Mouse (Mus musculus) CH12.LX (cell line): ENCODE measurements around the gene Nup88. TPM values are rescaled to one million over a fixed set of nuclear protein-coding genes. Genes with fewer than 3 reads are reported as not detected.

Source experiments
- DNase-seq: peaks from one replicate; pipeline ENCODE4 v3.0.0-alpha.2; 2013; ENCODE audit errors: extremely low read depth
- H3K27ac ChIP-seq: 2 replicates; pipeline ENCODE4 v1.5.1; 2012; ENCODE audit warnings: low read depth, mild to moderate bottlenecking, control low read depth, moderate library complexity; ENCODE audit not compliant: insufficient read depth
- H3K27me3 ChIP-seq: replicated peaks from 2 replicates; pipeline ENCODE3; 2012; ENCODE audit warnings: inconsistent platforms
- H3K36me3 ChIP-seq, 2 experiments: replicated peaks in 1 of 2; 2 replicates each; pipeline versions ENCODE3 to v1.6.1; 2012; ENCODE audit warnings: inconsistent platforms in 1 of 2, low read length in 1 of 2, mild to moderate bottlenecking in 1 of 2, mixed read lengths in 1 of 2, moderate library complexity in 1 of 2; ENCODE audit not compliant: control insufficient read depth in 1 of 2, insufficient read depth in 1 of 2
- H3K4me1 ChIP-seq, 2 experiments: 2 replicates each; pipeline ENCODE4 v1.6.1; 2012; ENCODE audit warnings: inconsistent platforms in 1 of 2, moderate library complexity in 1 of 2; ENCODE audit not compliant: insufficient read depth in 2 of 2, control insufficient read depth in 1 of 2
- H3K4me2 ChIP-seq: 2 replicates; pipeline ENCODE4 v1.6.1; 2012; ENCODE audit warnings: low read depth, mild to moderate bottlenecking, control low read depth; ENCODE audit not compliant: poor library complexity, insufficient read depth, severe bottlenecking
- H3K4me3 ChIP-seq, 3 experiments: fragments of 150-350 bp in 1 of 3; sonication (generic) in 1 of 3; replicated peaks in 1 of 3; 2 replicates each; pipeline versions ENCODE3 to v1.5.1; 2011 to 2012; ENCODE audit warnings: low read depth in 2 of 3, low read length in 2 of 3, mild to moderate bottlenecking in 2 of 3, moderate library complexity in 2 of 3, control low read depth in 1 of 3, improper control_type of control experiment in 1 of 3, inconsistent platforms in 1 of 3, mixed read lengths in 1 of 3; ENCODE audit not compliant: poor library complexity in 1 of 3
- H3K79me2 ChIP-seq: replicated peaks from 2 replicates; pipeline ENCODE4 v1.6.1; 2012; ENCODE audit warnings: mild to moderate bottlenecking, moderate library complexity; ENCODE audit not compliant: control insufficient read depth, poor library complexity, insufficient read depth, severe bottlenecking; ENCODE audit errors: extremely low read depth
- H3K9ac ChIP-seq: 2 replicates; pipeline ENCODE4 v1.6.1; 2012; ENCODE audit warnings: low read depth, mild to moderate bottlenecking, control low read depth, moderate library complexity; ENCODE audit not compliant: insufficient read depth
- H3K9me3 ChIP-seq: replicated peaks from 2 replicates; pipeline ENCODE3; 2012; ENCODE audit warnings: low read length, inconsistent platforms, mixed read lengths
- CHD1 ChIP-seq: IDR thresholded peaks from 2 replicates; pipeline ENCODE4 v1.6.1; 2012; ENCODE audit warnings: low read depth, low read length, improper control_type of control experiment, inconsistent platforms
- ELF1 ChIP-seq: IDR thresholded peaks from 2 replicates; pipeline ENCODE4 v1.6.1; 2014; ENCODE audit warnings: low read depth, mild to moderate bottlenecking, inconsistent platforms, low read length, improper control_type of control experiment
- ETS1 ChIP-seq: conservative IDR thresholded peaks from 2 replicates; pipeline ENCODE4 v1.6.1; 2012; ENCODE audit warnings: low read depth, mild to moderate bottlenecking, inconsistent platforms, low read length, improper control_type of control experiment, moderate library complexity
- JUND ChIP-seq: conservative IDR thresholded peaks from 2 replicates; pipeline ENCODE4 v1.6.1; 2011; ENCODE audit warnings: low read depth, low read length, improper control_type of control experiment
- MAFK ChIP-seq: IDR thresholded peaks from 2 replicates; pipeline ENCODE4 v1.6.1; 2011; ENCODE audit warnings: low read length, improper control_type of control experiment; ENCODE audit not compliant: insufficient replicate concordance
- MAZ ChIP-seq: IDR thresholded peaks from 2 replicates; pipeline ENCODE4 v1.6.1; 2012; ENCODE audit warnings: low read depth, mild to moderate bottlenecking, inconsistent platforms, low read length, improper control_type of control experiment, moderate library complexity
- MYC ChIP-seq: IDR thresholded peaks from 2 replicates; pipeline ENCODE4 v1.6.1; 2011; ENCODE audit warnings: low read depth, mild to moderate bottlenecking, improper control_type of control experiment, low read length
- NELFE ChIP-seq: IDR thresholded peaks from 2 replicates; pipeline ENCODE4 v1.6.1; 2011; ENCODE audit warnings: low read depth, low read length, improper control_type of control experiment
- PAX5 ChIP-seq: IDR thresholded peaks from 2 replicates; pipeline ENCODE4 v1.6.1; 2012; ENCODE audit warnings: low read length, inconsistent platforms, mixed read lengths
- POLR2A ChIP-seq: IDR thresholded peaks from 2 replicates; pipeline ENCODE4 v1.6.1; 2011; ENCODE audit warnings: low read depth, mild to moderate bottlenecking, improper control_type of control experiment, low read length
- POLR2AphosphoS2 ChIP-seq: IDR thresholded peaks from 2 replicates; pipeline ENCODE4 v1.6.1; 2011; ENCODE audit warnings: low read depth, low read length, improper control_type of control experiment
- RCOR1 ChIP-seq: conservative IDR thresholded peaks from 2 replicates; pipeline ENCODE4 v1.6.1; 2012; ENCODE audit warnings: low read depth, mild to moderate bottlenecking, inconsistent platforms, low read length, improper control_type of control experiment
- ZKSCAN1 ChIP-seq: IDR thresholded peaks from 2 replicates; pipeline ENCODE4 v1.6.1; 2012; ENCODE audit warnings: low read depth, inconsistent platforms, low read length, improper control_type of control experiment, borderline replicate concordance
- ZNF384 ChIP-seq: IDR thresholded peaks from 2 replicates; pipeline ENCODE4 v1.6.1; 2012; ENCODE audit warnings: low read depth, low read length, improper control_type of control experiment, inconsistent platforms
- dilution Hi-C: fragments of 300-500 bp; cut with MboI; formaldehyde crosslinking; loops from 2 replicates; pipeline ENCODE4 v1.14.3; 2020; ENCODE audit warnings: low sequenced_read_pairs; ENCODE audit not compliant: extremely low pct_unique_long_range_greater_than_20kb, extremely low pct_ligation_motif_present
- in situ Hi-C: fragments of 300-500 bp; cut with MboI; formaldehyde crosslinking; loops from 3 replicates; pipeline ENCODE4 v1.14.3; 2019; ENCODE audit warnings: low sequenced_read_pairs, low pct_ligation_motif_present, low pct_unique_long_range_greater_than_20kb, mixed read lengths
- polyA plus RNA-seq: library from polyadenylated mRNA; unstranded; fragments of >175 nt; gene quantifications from 2 replicates; pipeline ENCODE4 v1.2.1, GENCODE M21; 2012; ENCODE audit warnings: low read depth; ENCODE audit not compliant: insufficient read length
- total RNA-seq, 2 experiments: library from RNA; depleted of rRNA; stranded (reverse); fragments of 300-350 nt in 1 of 2; fragments of >200 nt in 1 of 2; gene quantifications; 2 replicates each; pipeline ENCODE4 v1.2.3; 2012 to 2014

Gene Nup88
- total and polyA plus RNA-seq, 3 experiments, result 125 to 208 (median 193) TPM

DNA sequence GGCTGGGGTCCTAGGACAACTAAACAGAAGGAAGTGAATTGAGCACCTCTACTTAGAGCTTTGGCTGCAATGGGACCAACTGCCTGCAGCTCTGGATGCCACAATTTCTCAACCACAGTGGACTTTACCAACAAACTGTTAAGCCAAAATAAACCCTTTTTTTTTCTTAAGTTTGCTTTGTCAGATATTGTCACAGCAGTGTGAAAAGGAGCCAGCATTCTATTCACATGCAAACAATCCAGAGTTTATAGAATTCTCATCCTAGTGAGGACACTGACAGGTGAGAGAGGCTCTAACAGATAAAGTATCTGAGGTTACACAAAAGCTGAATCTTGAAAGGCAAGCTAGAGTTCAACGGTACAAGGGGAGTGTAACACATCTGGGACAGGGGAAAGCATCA, 47.3 kb upstream of the Nup88 start:
- Histone ChIP-seq H3K9ac (peak overlapping the region; percentile 13; the same call in 1 of the 2 replicates), H3K27ac (no peak overlapping the region), H3K4me2 (0 out of 2 replicates have a peak overlapping the region, but pooled peaks have one; percentile 44), H3K27me3 (no peaks in the 10 kb centered on the region), H3K4me1 (peaks cover 8 to 47% of the 10 kb centered on the region in 2 experiments), H3K36me3 (peaks cover 17 to 60% of the 10 kb centered on the region in 2 experiments), H3K4me3 (no peak overlapping the region), H3K79me2 (peaks cover 64% of the 10 kb centered on the region), H3K9me3 (no peaks in the 10 kb centered on the region)
- in situ Hi-C loops, result no loop called here
- DNase-seq, result no peak
- dilution Hi-C loops, result no loop called here
- TF ChIP-seq MYC, result no peak
- TF ChIP-seq JUND, result no peak
- TF ChIP-seq POLR2A, result no peak
- TF ChIP-seq ZNF384, result no peak
- no peak for TF ChIP-seq RCOR1
- no peak for TF ChIP-seq ZKSCAN1
- TF ChIP-seq ELF1, result no peak
- no peak for TF ChIP-seq PAX5
- no peak for TF ChIP-seq NELFE
- no peak for TF ChIP-seq MAZ
- no peak for TF ChIP-seq CHD1

DNA sequence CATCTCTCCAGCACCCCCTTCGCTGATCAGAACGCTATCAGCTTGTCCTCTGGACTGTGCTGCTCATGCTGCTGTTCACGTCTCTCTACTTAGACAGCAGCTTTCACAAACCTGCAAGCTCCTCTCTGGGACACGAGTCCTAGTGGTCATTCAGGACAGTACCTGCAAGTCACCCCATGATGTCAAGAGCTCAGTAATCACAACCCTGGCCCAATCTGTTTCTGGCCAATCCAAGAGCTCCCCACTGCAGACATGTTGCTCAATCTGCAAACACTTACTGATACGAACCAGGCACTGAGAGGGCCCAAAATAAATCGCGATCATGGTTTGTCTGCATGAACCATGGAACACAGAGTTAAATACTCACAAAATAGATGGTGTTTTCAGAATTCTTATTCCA, 43.0 kb upstream of the Nup88 start:
- in situ Hi-C loops, result no loop called here
- DNase-seq, result no peak
- dilution Hi-C loops, result no loop called here
- Histone ChIP-seq H3K27ac (no peak overlapping the region), H3K4me1 (peaks cover 8 to 27% of the 10 kb centered on the region in 2 experiments), H3K4me2 (no peak overlapping the region), H3K79me2 (peaks cover 33% of the 10 kb centered on the region), H3K4me3 (no peak overlapping the region), H3K9ac (no peak overlapping the region), H3K36me3 (peaks cover 47 to 90% of the 10 kb centered on the region in 2 experiments), H3K27me3 (no peaks in the 10 kb centered on the region), H3K9me3 (no peaks in the 10 kb centered on the region)
- TF ChIP-seq POLR2AphosphoS2, result no peak

DNA sequence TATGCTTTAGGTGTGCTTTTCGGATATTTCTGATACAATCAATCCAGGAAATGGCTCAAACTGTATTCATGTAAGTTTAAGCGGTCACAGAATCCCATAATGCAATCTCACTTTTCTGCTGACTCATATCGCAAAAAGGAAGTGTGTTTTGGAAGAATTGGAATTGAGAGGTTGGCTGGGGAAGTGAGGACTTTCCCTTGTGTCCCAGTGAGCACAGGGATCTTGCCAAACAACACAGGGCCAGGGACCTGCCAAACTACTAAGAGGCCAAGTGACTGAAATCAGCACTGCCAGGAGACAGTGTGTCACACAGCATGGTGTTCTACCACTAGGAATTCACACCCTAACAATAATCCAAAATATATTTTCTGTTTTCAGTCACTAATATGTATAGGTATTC, 38.5 kb upstream of the Nup88 start:
- dilution Hi-C loops (no loop called here), in situ Hi-C loops (no loop called here)
- Histone ChIP-seq H3K4me2 (no peak overlapping the region), H3K27ac (no peak overlapping the region), H3K36me3 (peaks cover 39 to 66% of the 10 kb centered on the region in 2 experiments), H3K9ac (no peak overlapping the region), H3K27me3 (no peaks in the 10 kb centered on the region), H3K79me2 (peaks cover 11% of the 10 kb centered on the region), H3K4me1 (peaks cover 0 to 10% of the 10 kb centered on the region in 2 experiments; a peak in 2 of 4 replicates), H3K4me3 (no peak overlapping the region), H3K9me3 (no peaks in the 10 kb centered on the region)
- no peak for DNase-seq
- TF ChIP-seq ETS1, result no peak
- TF ChIP-seq MAFK, result 0 out of 2 replicates have a peak, but pooled peaks have one; percentile 13
